Mouse (Mus musculus) stomach, embryonic 16.5 days (tissue): ENCODE data around the gene Faiml. TPM values are rescaled to one million over a fixed set of nuclear protein-coding genes. Genes with fewer than 3 reads are reported as not detected.

Source experiments
- ATAC-seq: fragments of 200-750 bp; cut with Nextera tagmentation; 2 replicates; pipeline ENCODE4 v1.8.0; 2017; ENCODE audit warnings: moderate number of reproducible peaks, moderate TSS enrichment; ENCODE audit not compliant: insufficient read depth, low FRiP score
- H3K27ac ChIP-seq: fragments of 300-500 bp; sonication (generic); 2 replicates; pipeline ENCODE4 v1.5.1; 2014; ENCODE audit warnings: low read length
- H3K27me3 ChIP-seq: fragments of 300-500 bp; sonication (generic); 2 replicates; pipeline ENCODE4 v1.6.1; 2014; ENCODE audit warnings: low read length, control low read depth, mixed read lengths; ENCODE audit not compliant: control insufficient read depth, insufficient read depth
- H3K36me3 ChIP-seq: fragments of 300-500 bp; sonication (generic); 2 replicates; pipeline ENCODE4 v1.6.1; 2014; ENCODE audit warnings: low read length; ENCODE audit not compliant: control insufficient read depth, insufficient read depth
- H3K4me1 ChIP-seq: fragments of 300-500 bp; sonication (generic); 2 replicates; pipeline ENCODE4 v1.6.1; 2014; ENCODE audit warnings: low read length, control low read depth, mixed read lengths; ENCODE audit not compliant: control insufficient read depth, insufficient read depth
- H3K4me2 ChIP-seq: fragments of 300-500 bp; sonication (generic); 2 replicates; pipeline ENCODE4 v1.6.1; 2014; ENCODE audit warnings: low read depth, low read length, mixed read lengths
- H3K4me3 ChIP-seq: fragments of 300-500 bp; sonication (generic); replicated peaks from 2 replicates; pipeline ENCODE4 v1.5.1; 2014; ENCODE audit warnings: mild to moderate bottlenecking, low read length
- H3K9ac ChIP-seq: fragments of 300-500 bp; sonication (generic); 2 replicates; pipeline ENCODE4 v1.6.1; 2014; ENCODE audit warnings: low read length
- H3K9me3 ChIP-seq: fragments of 300-500 bp; sonication (generic); replicated peaks from 2 replicates; pipeline ENCODE4 v1.6.1; 2016; ENCODE audit warnings: low read length, control low read depth; ENCODE audit not compliant: control insufficient read depth
- WGBS: fragments of 180-500 bp; shearing (Covaris S2); extraction: QIAGEN DNeasy Blood & Tissue Kit; methylation state at CpG from one replicate; pipeline ENCODE4 v1.1.7; 2014; 5-methylcytosine and 5-hydroxymethylcytosine counted together
- polyA plus RNA-seq: library from polyadenylated mRNA; unstranded; fragments of >200 nt; fragmentation: Nextera tagmentation; extraction: Ambion mirVana; gene quantifications from 2 replicates; pipeline ENCODE4 v1.2.1, GENCODE M21; 2015

Faiml gene
- polyA plus RNA-seq, 1 experiment from 2014 or later: not detected

DNA sequence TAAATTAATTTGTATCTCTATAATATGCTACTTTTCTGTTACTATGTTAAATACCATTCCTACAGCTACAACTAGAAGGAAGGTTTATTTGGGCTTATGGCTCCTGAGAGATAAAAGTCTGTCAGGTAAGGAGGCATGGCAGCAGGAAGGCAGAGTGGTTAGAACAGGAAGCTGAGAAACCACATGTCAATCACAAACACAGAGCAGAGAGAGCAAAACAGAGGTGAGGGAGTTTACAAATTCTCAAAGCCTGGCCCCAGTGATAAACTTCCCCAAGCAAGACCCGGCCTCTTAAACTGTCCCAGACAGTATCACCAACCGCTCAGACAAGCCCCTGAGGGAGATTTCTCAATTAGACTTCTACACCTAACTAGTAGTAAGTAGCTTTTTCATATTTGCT, 20.9 kb downstream of the Faiml start:
- no peaks in the 10 kb centered on the region for H3K4me1 ChIP-seq
- WGBS: 56% methylated on average over 2 of the region's 2 CpGs
- no peak overlapping the region for H3K9ac ChIP-seq
- no peaks in the 10 kb centered on the region for H3K27me3 ChIP-seq
- no peak for ATAC-seq
- no peaks in the 10 kb centered on the region for H3K9me3 ChIP-seq
- H3K4me2 ChIP-seq: no peak overlapping the region
- no peaks in the 10 kb centered on the region for H3K36me3 ChIP-seq
- H3K4me3 ChIP-seq: no peak overlapping the region
- H3K27ac ChIP-seq: no peak overlapping the region

DNA sequence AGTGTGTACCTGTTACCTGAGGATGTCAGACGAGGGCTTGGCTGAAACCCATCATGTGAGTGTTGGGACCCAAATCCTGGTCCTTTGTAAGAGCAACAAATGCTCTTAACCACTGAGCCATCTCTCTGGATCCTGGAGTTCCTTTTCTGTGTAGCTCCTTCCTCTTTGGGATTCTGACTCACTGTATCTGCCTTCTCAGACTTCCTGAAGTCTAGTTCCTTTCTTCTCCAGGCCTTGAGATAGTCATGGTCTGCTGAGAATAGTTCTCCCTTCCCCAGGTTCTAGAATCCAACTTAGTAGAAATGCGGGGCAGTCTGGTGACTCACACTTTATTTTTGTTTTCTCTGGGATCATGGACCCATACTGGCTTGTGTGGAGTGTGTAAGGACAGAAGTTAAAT, 24.4 kb downstream of the Faiml start:
- no peak overlapping the region for H3K4me3 ChIP-seq
- ATAC-seq: no peak
- no peaks in the 10 kb centered on the region for H3K36me3 ChIP-seq
- no peaks in the 10 kb centered on the region for H3K9me3 ChIP-seq
- no peak overlapping the region for H3K4me2 ChIP-seq
- H3K27me3 ChIP-seq: no peaks in the 10 kb centered on the region
- 53% methylated on average over 2 of the region's 2 CpGs for WGBS
- H3K9ac ChIP-seq: no peak overlapping the region
- H3K4me1 ChIP-seq: no peaks in the 10 kb centered on the region
- no peak overlapping the region for H3K27ac ChIP-seq

DNA sequence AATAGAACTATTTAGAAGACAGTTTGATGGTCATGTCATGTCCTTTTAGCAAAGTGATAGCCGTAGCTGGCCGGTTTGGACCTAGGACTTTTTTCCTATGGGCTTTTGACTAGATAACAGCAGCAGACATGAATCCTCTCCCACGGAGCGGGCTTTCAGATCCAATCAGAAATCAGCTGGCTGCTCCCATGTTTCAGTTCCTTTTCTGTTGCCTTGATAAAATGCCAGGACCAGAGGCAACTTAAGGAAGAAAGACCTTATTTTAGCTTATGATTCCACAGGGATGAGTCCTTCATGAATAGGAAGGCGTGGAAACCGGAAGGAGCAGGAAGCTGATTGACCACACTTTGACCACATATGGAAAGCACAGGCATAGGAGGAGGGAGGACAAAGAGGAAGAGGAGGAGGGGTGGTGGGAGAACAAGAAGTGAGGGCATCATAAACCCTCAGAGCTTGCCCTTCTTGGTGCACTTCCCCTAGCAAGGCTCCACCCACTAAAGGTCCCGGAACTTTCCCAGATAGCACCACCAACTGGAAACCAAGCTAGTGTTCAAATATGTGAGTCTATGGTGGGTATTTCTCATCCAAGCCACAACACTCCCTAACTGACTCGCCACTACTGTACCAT, 53.9 kb downstream of the Faiml start:
- ATAC-seq: no peak
- Histone ChIP-seq H3K27ac (no peak overlapping the region), H3K27me3 (no peaks in the 10 kb centered on the region), H3K9me3 (no peaks in the 10 kb centered on the region), H3K4me1 (no peaks in the 10 kb centered on the region), H3K4me3 (no peak overlapping the region), H3K36me3 (no peaks in the 10 kb centered on the region), H3K4me2 (no peak overlapping the region), H3K9ac (no peak overlapping the region)
- 77% methylated on average over 8 of the region's 8 CpGs for WGBS

DNA sequence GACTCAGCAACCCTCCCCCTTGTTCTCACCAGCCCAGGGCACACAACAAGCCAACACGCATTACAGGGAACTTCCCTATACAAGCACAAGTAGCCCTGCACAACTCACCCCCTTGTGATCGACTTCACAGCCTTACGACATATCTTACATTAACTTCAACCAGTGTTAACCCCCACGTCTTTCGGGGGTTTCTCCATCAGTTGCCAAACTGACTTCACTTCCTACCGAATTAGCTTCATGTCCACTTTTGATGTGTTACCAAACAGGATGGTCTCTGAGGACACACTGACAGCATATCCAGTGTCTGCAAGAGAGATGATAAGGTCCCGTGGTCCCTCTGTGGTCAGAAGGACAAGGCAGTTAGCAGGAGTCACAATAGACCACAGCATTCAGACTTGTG, 54.9 kb downstream of the Faiml start:
- 78% methylated on average over 7 of the region's 7 CpGs for WGBS
- H3K9ac ChIP-seq: no peak overlapping the region
- H3K9me3 ChIP-seq: no peaks in the 10 kb centered on the region
- no peaks in the 10 kb centered on the region for H3K4me1 ChIP-seq
- H3K4me2 ChIP-seq: no peak overlapping the region
- no peak for ATAC-seq
- H3K4me3 ChIP-seq: no peak overlapping the region
- no peak overlapping the region for H3K27ac ChIP-seq
- no peaks in the 10 kb centered on the region for H3K27me3 ChIP-seq
- no peaks in the 10 kb centered on the region for H3K36me3 ChIP-seq

DNA sequence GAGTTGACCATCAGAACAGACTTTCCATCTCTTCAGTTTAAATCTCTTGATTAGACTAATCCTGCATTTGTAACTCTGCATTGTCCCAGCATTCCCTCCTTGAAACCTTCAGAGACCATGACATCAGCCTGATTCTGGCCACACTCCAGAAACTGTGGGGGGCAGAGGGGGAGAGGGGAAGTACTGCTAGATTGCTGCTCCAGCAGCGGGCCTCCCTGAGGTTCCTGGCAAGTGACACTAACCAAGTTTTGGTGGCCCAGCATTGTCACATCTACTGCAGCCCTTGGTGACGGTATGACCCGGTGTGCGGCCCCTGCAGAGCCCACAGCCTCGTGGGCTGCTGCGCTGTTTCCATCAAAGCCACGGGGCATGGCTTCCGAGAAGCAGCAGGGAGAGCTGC, 56.8 kb downstream of the Faiml start:
- no peaks in the 10 kb centered on the region for H3K27me3 ChIP-seq
- WGBS: 60% methylated on average over 8 of the region's 8 CpGs
- no peak overlapping the region for H3K9ac ChIP-seq
- H3K4me3 ChIP-seq: no peak overlapping the region
- H3K4me1 ChIP-seq: no peaks in the 10 kb centered on the region
- no peaks in the 10 kb centered on the region for H3K9me3 ChIP-seq
- ATAC-seq: no peak
- H3K36me3 ChIP-seq: no peaks in the 10 kb centered on the region
- H3K27ac ChIP-seq: no peak overlapping the region
- no peak overlapping the region for H3K4me2 ChIP-seq

Other genes with a start within 250 kb of the Faiml start
- 3.4 and 4.0 TPM in 2 replicates for gene Gm1123, start 201.5 kb downstream of the Faiml start, polyA plus RNA-seq
- 1.4 TPM in 2 replicates for gene Pik3cb, start 96.6 kb downstream of the Faiml start, polyA plus RNA-seq
- gene Cep70, start 6.1 kb upstream of the Faiml start, polyA plus RNA-seq: 23.9 and 29.3 TPM in 2 replicates
- 0.90 and 1.5 TPM in 2 replicates for gene Esyt3, start 121.3 kb upstream of the Faiml start, polyA plus RNA-seq
- 8.4 and 9.5 TPM in 2 replicates for gene Mras, start 200.1 kb upstream of the Faiml start, polyA plus RNA-seq
- 0.27 and 0.32 TPM in 2 replicates for gene Nme9, start 214.2 kb upstream of the Faiml start, polyA plus RNA-seq